Mouse (Mus musculus): ENCODE results near the gene Prlr. TPM values are rescaled to one million over a fixed set of nuclear protein-coding genes. Genes with fewer than 3 reads are reported as not detected.

The Prlr gene
- total and polyA plus RNA-seq, 3 experiments, result 0.16 TPM; not detected in 2

- no peaks in the 10 kb centered on the region for H3K4me1 ChIP-seq (ENCODE audit: insufficient read depth, low read depth, low read length)
- H3K36me3 ChIP-seq (replicated peaks), result no peaks in the 10 kb centered on the region
- DNase-seq (ENCODE audit: low spot score) (no peak), ATAC-seq (ENCODE audit: extremely low read depth, insufficient number of reproducible peaks, low FRiP score, poor library complexity, severe bottlenecking) (no peak)
- TF ChIP-seq TAL1 (conservative IDR thresholded peaks at IDR 0.05; ENCODE audit: low read depth, low read length) (no peak), CTCF (IDR thresholded peaks at IDR 0.05; ENCODE audit: low read depth, low read length) (no peak), GATA2 (IDR thresholded peaks at IDR 0.05; ENCODE audit: borderline replicate concordance, low read depth, low read length) (no peak), POLR2AphosphoS5 (IDR thresholded peaks at IDR 0.05; ENCODE audit: insufficient replicate concordance, low read depth, low read length) (no peak), GATA1 (IDR thresholded peaks at IDR 0.05; ENCODE audit: borderline replicate concordance, low read length) (no peak)
- H3K9me3 ChIP-seq (replicated peaks), result no peaks in the 10 kb centered on the region
- H3K4me3 ChIP-seq (ENCODE audit: low read depth, low read length), result no peak overlapping the region
- H3K27me3 ChIP-seq (ENCODE audit: insufficient read depth, low read length), result no peaks in the 10 kb centered on the region
Measured at GRCm38 (mm10) chr15:10216189-10216588, 39.2 kb downstream of the Prlr start.

GRCm38 (mm10) chr15:10223614-10224155, 46.6 kb downstream of the Prlr start:
- no peak for DNase-seq (ENCODE audit: low spot score)
- H3K4me3 ChIP-seq (ENCODE audit: low read depth, low read length), result no peak overlapping the region
- no peaks in the 10 kb centered on the region for H3K36me3 ChIP-seq (replicated peaks)
- no peak for TF ChIP-seq GATA1 (IDR thresholded peaks at IDR 0.05; ENCODE audit: borderline replicate concordance, low read length)
- no peak for TF ChIP-seq TAL1 (conservative IDR thresholded peaks at IDR 0.05; ENCODE audit: low read depth, low read length)
- TF ChIP-seq POLR2AphosphoS5 (IDR thresholded peaks at IDR 0.05; ENCODE audit: insufficient replicate concordance, low read depth, low read length), result no peak
- TF ChIP-seq CTCF (IDR thresholded peaks at IDR 0.05; ENCODE audit: low read depth, low read length), result no peak
- no peak for ATAC-seq (ENCODE audit: extremely low read depth, insufficient number of reproducible peaks, low FRiP score, poor library complexity, severe bottlenecking)
- H3K9me3 ChIP-seq (replicated peaks), result no peaks in the 10 kb centered on the region
- no peaks in the 10 kb centered on the region for H3K4me1 ChIP-seq (ENCODE audit: insufficient read depth, low read depth, low read length)
- H3K27me3 ChIP-seq (ENCODE audit: insufficient read depth, low read length), result no peaks in the 10 kb centered on the region

- ATAC-seq (ENCODE audit: extremely low read depth, insufficient number of reproducible peaks, low FRiP score, poor library complexity, severe bottlenecking), result no peak
- DNase-seq (ENCODE audit: low spot score), result no peak
- H3K4me3 ChIP-seq (ENCODE audit: low read depth, low read length), result no peak overlapping the region
Measured at GRCm38 (mm10) chr15:10225701-10226100, 48.7 kb downstream of the Prlr start.

GRCm38 (mm10) chr15:10228636-10229035, 51.6 kb downstream of the Prlr start:
- Histone ChIP-seq H3K9me3 (replicated peaks) (no peaks in the 10 kb centered on the region), H3K27me3 (ENCODE audit: insufficient read depth, low read length) (no peaks in the 10 kb centered on the region), H3K36me3 (replicated peaks) (no peaks in the 10 kb centered on the region), H3K4me3 (ENCODE audit: low read depth, low read length) (no peak overlapping the region), H3K4me1 (ENCODE audit: insufficient read depth, low read depth, low read length) (no peaks in the 10 kb centered on the region)
- no peak for DNase-seq (ENCODE audit: low spot score)
- no peak for ATAC-seq (ENCODE audit: extremely low read depth, insufficient number of reproducible peaks, low FRiP score, poor library complexity, severe bottlenecking)
- TF ChIP-seq POLR2AphosphoS5 (IDR thresholded peaks at IDR 0.05; ENCODE audit: insufficient replicate concordance, low read depth, low read length), result no peak
- TF ChIP-seq TAL1 (conservative IDR thresholded peaks at IDR 0.05; ENCODE audit: low read depth, low read length), result no peak
- TF ChIP-seq CTCF (IDR thresholded peaks at IDR 0.05; ENCODE audit: low read depth, low read length), result no peak
- no peak for TF ChIP-seq GATA1 (IDR thresholded peaks at IDR 0.05; ENCODE audit: borderline replicate concordance, low read length)
- TF ChIP-seq GATA2 (IDR thresholded peaks at IDR 0.05; ENCODE audit: borderline replicate concordance, low read depth, low read length), result no peak

More at GRCm38 (mm10) chr15:10225701-10226100, 48.7 kb downstream of the Prlr start:
- Histone ChIP-seq H3K9me3 (replicated peaks) (no peaks in the 10 kb centered on the region), H3K36me3 (replicated peaks) (no peaks in the 10 kb centered on the region), H3K4me1 (ENCODE audit: insufficient read depth, low read depth, low read length) (no peaks in the 10 kb centered on the region), H3K27me3 (ENCODE audit: insufficient read depth, low read length) (no peaks in the 10 kb centered on the region)
- TF ChIP-seq TAL1 (conservative IDR thresholded peaks at IDR 0.05; ENCODE audit: low read depth, low read length) (no peak), GATA2 (IDR thresholded peaks at IDR 0.05; ENCODE audit: borderline replicate concordance, low read depth, low read length) (no peak), CTCF (IDR thresholded peaks at IDR 0.05; ENCODE audit: low read depth, low read length) (no peak), GATA1 (IDR thresholded peaks at IDR 0.05; ENCODE audit: borderline replicate concordance, low read length) (no peak), POLR2AphosphoS5 (IDR thresholded peaks at IDR 0.05; ENCODE audit: insufficient replicate concordance, low read depth, low read length) (no peak)

GRCm38 (mm10) chr15:10235977-10236376, 58.9 kb downstream of the Prlr start:
- no peaks in the 10 kb centered on the region for H3K36me3 ChIP-seq (replicated peaks)
- H3K27me3 ChIP-seq (ENCODE audit: insufficient read depth, low read length), result 0 out of 2 replicates have a peak, but pooled peaks cover 2% of the 10 kb centered on the region
- TF ChIP-seq TAL1 (conservative IDR thresholded peaks at IDR 0.05; ENCODE audit: low read depth, low read length) (no peak), POLR2AphosphoS5 (IDR thresholded peaks at IDR 0.05; ENCODE audit: insufficient replicate concordance, low read depth, low read length) (no peak), GATA1 (IDR thresholded peaks at IDR 0.05; ENCODE audit: borderline replicate concordance, low read length) (no peak), GATA2 (IDR thresholded peaks at IDR 0.05; ENCODE audit: borderline replicate concordance, low read depth, low read length) (no peak), CTCF (IDR thresholded peaks at IDR 0.05; ENCODE audit: low read depth, low read length) (no peak)
- H3K4me1 ChIP-seq (ENCODE audit: insufficient read depth, low read depth, low read length), result no peaks in the 10 kb centered on the region
- H3K4me3 ChIP-seq (ENCODE audit: low read depth, low read length), result no peak overlapping the region
- H3K9me3 ChIP-seq (replicated peaks), result no peaks in the 10 kb centered on the region
- DNase-seq (ENCODE audit: low spot score) (no peak), ATAC-seq (ENCODE audit: extremely low read depth, insufficient number of reproducible peaks, low FRiP score, poor library complexity, severe bottlenecking) (no peak)

- no peak for TF ChIP-seq CTCF (IDR thresholded peaks at IDR 0.05; ENCODE audit: low read depth, low read length)
- TF ChIP-seq GATA2 (IDR thresholded peaks at IDR 0.05; ENCODE audit: borderline replicate concordance, low read depth, low read length), result no peak
- no peak for TF ChIP-seq GATA1 (IDR thresholded peaks at IDR 0.05; ENCODE audit: borderline replicate concordance, low read length)
- no peak for TF ChIP-seq POLR2AphosphoS5 (IDR thresholded peaks at IDR 0.05; ENCODE audit: insufficient replicate concordance, low read depth, low read length)
- no peak for TF ChIP-seq TAL1 (conservative IDR thresholded peaks at IDR 0.05; ENCODE audit: low read depth, low read length)
- H3K9me3 ChIP-seq (replicated peaks), result no peaks in the 10 kb centered on the region
- H3K27me3 ChIP-seq (ENCODE audit: insufficient read depth, low read length), result 0 out of 2 replicates have a peak, but pooled peaks cover 2% of the 10 kb centered on the region
- DNase-seq (ENCODE audit: low spot score) (no peak), ATAC-seq (ENCODE audit: extremely low read depth, insufficient number of reproducible peaks, low FRiP score, poor library complexity, severe bottlenecking) (no peak)
- no peak overlapping the region for H3K4me3 ChIP-seq (ENCODE audit: low read depth, low read length)
- H3K4me1 ChIP-seq (ENCODE audit: insufficient read depth, low read depth, low read length), result no peaks in the 10 kb centered on the region
- H3K36me3 ChIP-seq (replicated peaks), result no peaks in the 10 kb centered on the region
Measured at GRCm38 (mm10) chr15:10236812-10237211, 59.8 kb downstream of the Prlr start.

Data from G1E (cell line).